Mouse (Mus musculus) layer of hippocampus, adult 2 months (tissue): ENCODE measurements at regions not wholly inside any gene's neighbourhood (a gene's known extent, or its start where the extent isn't known, plus 50 kb on each side); places are given as distances from the start of the nearest gene placed in this dataset.

ENCODE experiments used
- DNase-seq, 2 experiments: peaks; one replicate each; pipeline ENCODE4 v3.0.0; 2022; ENCODE audit warnings: low spot score in 2 of 2
- H3K27ac ChIP-seq: fragments of 200-600 bp; 2 replicates; pipeline ENCODE4 v1.8.1; 2022
- H3K4me3 ChIP-seq: fragments of 200-600 bp; 2 replicates; pipeline ENCODE4 v1.8.1; 2022; ENCODE audit warnings: mild to moderate bottlenecking
- CTCF ChIP-seq: fragments of 200-600 bp; conservative IDR thresholded peaks from 2 replicates; pipeline ENCODE4 v1.8.1; 2022; ENCODE audit warnings: antibody characterized with exemption, mild to moderate bottlenecking, moderate library complexity

DNA sequence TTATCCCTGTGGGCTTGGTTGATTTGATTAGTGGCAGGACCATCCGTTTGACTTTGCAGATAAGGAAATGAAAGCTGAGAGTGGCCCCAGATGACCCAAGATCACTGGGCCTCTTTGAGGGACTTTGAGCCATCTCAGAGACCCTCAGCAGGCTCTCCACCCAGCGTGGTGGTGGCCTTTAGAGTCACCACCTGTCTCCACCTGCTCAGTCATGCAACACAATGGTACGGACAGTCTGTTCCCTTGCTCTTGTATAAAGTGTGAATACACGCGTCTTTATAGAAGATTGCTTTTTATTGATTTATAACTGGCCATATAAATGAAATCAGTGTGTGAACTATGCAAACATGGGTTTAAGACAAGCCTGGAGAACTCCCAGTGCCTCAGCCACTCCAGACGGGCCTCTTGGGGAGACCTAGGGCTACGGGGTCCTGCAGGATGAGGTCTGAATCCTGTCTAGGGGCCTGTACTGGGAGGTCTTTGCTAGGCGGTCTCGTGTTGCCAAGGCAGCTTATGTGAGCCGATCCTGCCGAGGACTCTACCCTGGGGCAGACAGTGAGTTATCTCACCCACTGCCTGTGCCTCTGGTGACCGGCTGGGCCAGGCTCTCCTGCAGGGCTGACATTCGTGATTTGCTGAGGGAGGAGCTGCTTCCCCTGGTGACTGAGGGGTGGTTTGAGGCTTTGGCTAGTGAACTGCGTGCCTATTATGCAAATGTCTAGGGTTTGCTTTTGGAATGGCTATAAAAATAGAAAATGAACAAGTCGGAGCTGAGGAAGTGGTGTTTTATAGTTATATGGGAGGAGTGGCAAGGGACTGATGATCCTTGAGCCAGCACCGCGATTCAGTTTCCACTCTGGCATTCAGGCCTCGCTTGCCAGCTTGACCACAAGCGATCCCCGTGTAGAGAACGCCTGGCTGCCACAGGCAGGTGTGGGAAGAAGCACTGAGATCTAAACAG is 176.5 kb downstream of the Fam43a start:
- no peak overlapping the region for H3K4me3 ChIP-seq
- DNase-seq, result no peak
- TF ChIP-seq CTCF, result no peak

DNA sequence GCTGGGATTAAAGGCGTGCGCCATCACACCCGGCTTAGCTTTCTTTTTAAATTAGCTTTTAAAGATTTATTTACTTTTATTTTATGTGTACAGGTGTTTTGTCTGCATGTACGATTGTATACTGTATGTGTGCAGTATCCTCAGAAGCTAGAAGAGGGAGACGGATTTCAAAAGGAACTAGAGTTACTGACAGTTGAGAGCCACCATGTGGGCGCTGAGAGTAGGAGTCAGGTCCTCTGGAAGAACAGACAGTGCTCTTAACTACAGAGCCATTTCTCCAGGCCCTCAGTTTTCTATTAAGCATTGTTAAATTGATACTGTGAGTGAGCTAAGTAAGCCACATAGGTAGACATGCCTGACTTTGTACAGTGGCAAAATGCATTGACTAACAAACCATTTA is 177.9 kb downstream of the Fam43a start:
- Histone ChIP-seq H3K4me3 (no peak overlapping the region), H3K27ac (no peak overlapping the region)
- TF ChIP-seq CTCF, result peak; percentile 56
- DNase-seq, result no peak

More for the DNA sequence above, 176.5 kb downstream of the Fam43a start:
- no peak overlapping the region for H3K27ac ChIP-seq

GRCm38 (mm10) chr16:30778078-30778477 is 178.6 kb downstream of the Fam43a start:
- DNase-seq, result no peak
- H3K4me3 ChIP-seq, result no peak overlapping the region
- no peak for TF ChIP-seq CTCF
- no peak overlapping the region for H3K27ac ChIP-seq

DNA sequence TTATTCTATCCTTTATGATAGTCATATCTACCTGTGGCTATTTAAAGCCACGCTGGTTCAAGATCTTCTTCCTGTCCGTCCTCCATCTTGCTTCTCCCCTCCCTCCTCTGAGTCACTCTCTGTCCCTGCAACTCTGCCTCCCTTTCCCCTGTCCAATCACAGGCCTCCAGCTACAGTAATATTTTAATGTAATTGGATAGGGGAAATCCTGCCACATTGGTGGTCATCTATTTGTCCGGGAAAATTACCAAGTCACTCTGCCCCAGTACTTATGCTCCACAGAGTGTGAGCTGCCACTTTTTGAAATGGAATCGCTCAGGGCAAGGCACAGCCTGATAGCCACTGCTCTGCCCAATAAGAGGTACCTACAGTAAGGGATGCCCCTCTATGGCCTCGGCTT is 179.4 kb downstream of the Fam43a start:
- DNase-seq, result no peak
- Histone ChIP-seq H3K4me3 (no peak overlapping the region), H3K27ac (no peak overlapping the region)
- no peak for TF ChIP-seq CTCF

DNA sequence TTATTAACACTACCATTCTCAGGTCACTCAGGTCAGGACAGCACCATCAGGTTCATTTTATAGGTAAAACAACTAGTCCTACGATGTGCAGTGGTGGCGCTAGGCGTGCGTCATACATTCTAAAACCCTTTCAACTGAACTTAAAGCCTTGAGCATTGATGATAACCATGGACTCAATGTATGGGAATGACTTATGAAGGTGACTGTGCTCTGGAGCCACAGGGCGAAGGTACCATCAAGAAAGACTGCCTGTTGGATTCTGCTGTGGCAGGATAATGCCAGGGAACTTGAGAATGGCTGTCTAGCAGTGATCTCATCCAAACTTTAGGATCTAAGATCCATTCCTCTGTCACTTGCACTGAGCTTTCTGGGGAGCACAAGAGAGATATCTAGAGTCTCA is 184.7 kb downstream of the Fam43a start:
- no peak overlapping the region for H3K4me3 ChIP-seq
- no peak overlapping the region for H3K27ac ChIP-seq
- no peak for DNase-seq
- TF ChIP-seq CTCF, result no peak

DNA sequence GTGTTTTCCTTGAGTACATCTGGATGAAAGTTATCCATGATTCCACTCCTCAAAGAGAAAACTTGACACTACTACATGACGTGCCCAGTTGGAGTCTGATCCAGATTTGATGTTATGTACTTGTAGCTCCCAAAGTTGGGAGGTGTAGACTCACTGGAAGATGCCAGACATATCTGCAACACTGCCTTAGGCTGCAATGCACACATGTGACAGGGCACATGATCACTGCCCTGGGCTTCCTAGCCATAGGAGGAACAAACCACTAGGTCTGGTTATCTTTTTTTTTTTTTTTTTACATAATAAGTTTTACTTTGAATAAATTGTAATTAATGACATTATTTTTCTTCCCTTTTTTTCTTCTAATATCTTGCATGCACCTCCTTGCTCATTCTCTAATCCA is 185.4 kb downstream of the Fam43a start:
- no peak for TF ChIP-seq CTCF
- H3K4me3 ChIP-seq, result no peak overlapping the region
- no peak overlapping the region for H3K27ac ChIP-seq
- DNase-seq, result no peak

GRCm38 (mm10) chr16:30786060-30786459 is 186.5 kb downstream of the Fam43a start:
- no peak overlapping the region for H3K4me3 ChIP-seq
- DNase-seq, result no peak
- no peak overlapping the region for H3K27ac ChIP-seq
- TF ChIP-seq CTCF, result no peak

DNA sequence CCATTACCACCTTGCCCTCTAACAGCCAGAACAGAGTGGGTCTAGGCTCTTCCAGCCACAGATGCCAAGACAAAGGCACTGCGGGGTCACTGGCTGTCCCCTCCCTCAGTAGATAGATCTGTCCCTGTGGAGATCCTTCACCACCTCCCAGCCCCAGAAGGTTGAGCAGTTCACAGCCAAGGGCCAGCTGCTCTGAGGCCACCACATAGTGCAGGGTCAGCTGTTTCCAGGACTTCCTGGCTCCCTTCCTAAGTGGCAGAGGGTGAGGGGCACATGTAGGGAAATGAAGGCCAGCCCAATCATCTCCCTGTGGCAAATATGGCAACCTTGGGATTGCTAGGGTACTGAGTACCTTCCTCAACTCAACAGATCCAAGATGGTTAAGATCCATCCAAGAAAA is 187.8 kb downstream of the Fam43a start:
- H3K4me3 ChIP-seq, result no peak overlapping the region
- TF ChIP-seq CTCF, result no peak
- DNase-seq, result no peak
- H3K27ac ChIP-seq, result no peak overlapping the region

GRCm38 (mm10) chr16:30788321-30788781 is 188.8 kb downstream of the Fam43a start:
- H3K27ac ChIP-seq, result peak overlapping the region; percentile 2; the same call in 1 of the 2 replicates
- no peak for TF ChIP-seq CTCF

GRCm38 (mm10) chr16:30788944-30789781 is 189.6 kb downstream of the Fam43a start:
- DNase-seq, result no peak
- H3K4me3 ChIP-seq, result no peak overlapping the region
- peak overlapping the region; percentile 2; the same call in 1 of the 2 replicates for H3K27ac ChIP-seq
- TF ChIP-seq CTCF, result no peak

More at GRCm38 (mm10) chr16:30788321-30788781, 188.8 kb downstream of the Fam43a start:
- H3K4me3 ChIP-seq, result no peak overlapping the region
- no peak for DNase-seq

GRCm38 (mm10) chr16:30790036-30790435 is 190.5 kb downstream of the Fam43a start:
- DNase-seq, result peak in 1 of 2 experiments; percentile 20
- H3K27ac ChIP-seq, result peak overlapping the region; percentile 73; the same call in 1 of the 2 replicates
- no peak for TF ChIP-seq CTCF

GRCm38 (mm10) chr16:30790551-30791001 is 191.1 kb downstream of the Fam43a start:
- Histone ChIP-seq H3K27ac (peak overlapping the region; percentile 73; the same call in 1 of the 2 replicates), H3K4me3 (no peak overlapping the region)
- DNase-seq, result no peak
- TF ChIP-seq CTCF, result peak; percentile 21

More at GRCm38 (mm10) chr16:30790036-30790435, 190.5 kb downstream of the Fam43a start:
- H3K4me3 ChIP-seq, result no peak overlapping the region
